Mouse (Mus musculus): ENCODE measurements around the gene Gm28048.

Gm28048 gene

GRCm38 (mm10) chr11:22809465-22810096, 172.3 kb downstream of the Gm28048 start:
- no peak for DNase-seq (ENCODE audit: low read depth, low spot score)

GRCm38 (mm10) chr11:22808040-22808439, 173.8 kb downstream of the Gm28048 start:
- DNase-seq (ENCODE audit: low read depth, low spot score): no peak

GRCm38 (mm10) chr11:22805171-22805570, 176.7 kb downstream of the Gm28048 start:
- no peak for DNase-seq (ENCODE audit: low read depth, low spot score)

GRCm38 (mm10) chr11:22799987-22800424, 181.9 kb downstream of the Gm28048 start:
- no peak for DNase-seq (ENCODE audit: low read depth, low spot score)

GRCm38 (mm10) chr11:22798916-22799315, 183.0 kb downstream of the Gm28048 start:
- DNase-seq (ENCODE audit: low read depth, low spot score): no peak

GRCm38 (mm10) chr11:22794734-22795133, 187.2 kb downstream of the Gm28048 start:
- DNase-seq (ENCODE audit: low read depth, low spot score): no peak

- no peak for DNase-seq (ENCODE audit: low read depth, low spot score)
These were observed 188.0 kb downstream of the Gm28048 start for GRCm38 (mm10) chr11:22793881-22794203.

- DNase-seq (ENCODE audit: low read depth, low spot score): no peak
These were observed 188.6 kb downstream of the Gm28048 start for GRCm38 (mm10) chr11:22793176-22793880.

- DNase-seq (ENCODE audit: low read depth, low spot score): no peak
These were observed 189.7 kb downstream of the Gm28048 start for GRCm38 (mm10) chr11:22792149-22792548.

- DNase-seq (ENCODE audit: low read depth, low spot score): no peak
These were observed 190.2 kb downstream of the Gm28048 start for GRCm38 (mm10) chr11:22791726-22792125.

- DNase-seq (ENCODE audit: low read depth, low spot score): no peak
These were observed 194.1 kb downstream of the Gm28048 start for GRCm38 (mm10) chr11:22787833-22788232.
